Mouse (Mus musculus) olfactory bulb, adult 2 months (tissue): Measurements from ENCODE around the gene AC161166.1. TPM values are rescaled to one million over a fixed set of nuclear protein-coding genes. Genes with fewer than 3 reads are reported as not detected.

ENCODE experiments used
- H3K27ac ChIP-seq: fragments of 200-500 bp; 2 replicates; pipeline ENCODE4 v1.5.1; 2012; ENCODE audit warnings: low read depth, low read length; ENCODE audit not compliant: insufficient read depth
- H3K4me1 ChIP-seq: fragments of 200-500 bp; 2 replicates; pipeline ENCODE4 v1.6.1; 2012; ENCODE audit warnings: low read length; ENCODE audit not compliant: control insufficient read depth, insufficient read depth
- H3K4me3 ChIP-seq: fragments of 200-500 bp; 2 replicates; pipeline ENCODE4 v1.5.1; 2012; ENCODE audit warnings: mild to moderate bottlenecking, low read depth, low read length, moderate library complexity; ENCODE audit not compliant: insufficient read depth
- CTCF ChIP-seq: fragments of 200-500 bp; IDR thresholded peaks from 2 replicates; pipeline ENCODE4 v1.5.1; 2012; ENCODE audit warnings: low read depth, mild to moderate bottlenecking, low read length, moderate library complexity; ENCODE audit not compliant: insufficient read depth
- POLR2A ChIP-seq: fragments of 200-500 bp; IDR thresholded peaks from 2 replicates; pipeline ENCODE4 v1.6.1; 2012; ENCODE audit warnings: mild to moderate bottlenecking, low read depth, low read length, moderate library complexity; ENCODE audit not compliant: insufficient read depth
- WGBS: fragments of 180-500 bp; shearing (Covaris S2); methylation state at CpG from one replicate; pipeline ENCODE4 v1.1.7; 2018; 5-methylcytosine and 5-hydroxymethylcytosine counted together
- polyA plus RNA-seq: library from polyadenylated mRNA; stranded (reverse); fragments of >200 nt; gene quantifications from 2 replicates; pipeline ENCODE4 v1.2.4, GENCODE M21; 2012; ENCODE audit warnings: low replicate concordance; ENCODE audit not compliant: missing spikeins, insufficient read depth, insufficient read length

Gene AC161166.1
- polyA plus RNA-seq, 1 experiment = not detected

- Histone ChIP-seq H3K4me1 (peaks cover 8% of the 10 kb centered on the region; the same call in 1 of the 2 replicates), H3K4me3 (no peak overlapping the region), H3K27ac (no peak overlapping the region)
- 89% methylated on average over 4 of the region's 4 CpGs for WGBS
- TF ChIP-seq POLR2A (no peak), CTCF (no peak)
Observed at GRCm38 (mm10) chr7:24539686-24540085, 27.4 kb upstream of the AC161166.1 start.

GRCm38 (mm10) chr7:24538701-24539100 is 26.4 kb upstream of the AC161166.1 start:
- peaks cover 13% of the 10 kb centered on the region for H3K4me1 ChIP-seq
- H3K4me3 ChIP-seq = no peak overlapping the region
- WGBS = 75% methylated on average over 5 of the region's 5 CpGs
- H3K27ac ChIP-seq = no peak overlapping the region
- no peak for TF ChIP-seq CTCF
- no peak for TF ChIP-seq POLR2A

- H3K27ac ChIP-seq = no peak overlapping the region
- 23% methylated on average over 5 of the region's 5 CpGs for WGBS
Observed at GRCm38 (mm10) chr7:24538154-24538553, 25.9 kb upstream of the AC161166.1 start.

GRCm38 (mm10) chr7:24537591-24537990 is 25.3 kb upstream of the AC161166.1 start:
- Histone ChIP-seq H3K27ac (no peak overlapping the region), H3K4me1 (peaks cover 22% of the 10 kb centered on the region), H3K4me3 (no peak overlapping the region)
- WGBS = 53% methylated on average over 5 of the region's 5 CpGs
- TF ChIP-seq POLR2A = no peak
- TF ChIP-seq CTCF = no peak

More at GRCm38 (mm10) chr7:24538154-24538553, 25.9 kb upstream of the AC161166.1 start:
- TF ChIP-seq CTCF (no peak), POLR2A (no peak)
- Histone ChIP-seq H3K4me3 (no peak overlapping the region), H3K4me1 (peaks cover 19% of the 10 kb centered on the region)

GRCm38 (mm10) chr7:24537081-24537480 is 24.8 kb upstream of the AC161166.1 start:
- H3K4me3 ChIP-seq = no peak overlapping the region
- TF ChIP-seq POLR2A (no peak), CTCF (no peak)
- no peak overlapping the region for H3K27ac ChIP-seq
- 75% methylated on average over 4 of the region's 4 CpGs for WGBS
- H3K4me1 ChIP-seq = peaks cover 25% of the 10 kb centered on the region

- Histone ChIP-seq H3K4me3 (no peak overlapping the region), H3K4me1 (peaks cover 33% of the 10 kb centered on the region), H3K27ac (no peak overlapping the region)
- TF ChIP-seq POLR2A = no peak
- TF ChIP-seq CTCF = no peak
- 45% methylated on average over 19 of the region's 19 CpGs for WGBS
Observed at GRCm38 (mm10) chr7:24534301-24534700, 22.0 kb upstream of the AC161166.1 start.

GRCm38 (mm10) chr7:24533806-24534205 is 21.6 kb upstream of the AC161166.1 start:
- peaks cover 33% of the 10 kb centered on the region for H3K4me1 ChIP-seq
- H3K4me3 ChIP-seq = no peak overlapping the region
- 52% methylated on average over 42 of the region's 42 CpGs for WGBS
- H3K27ac ChIP-seq = no peak overlapping the region
- TF ChIP-seq CTCF (no peak), POLR2A (no peak)

GRCm38 (mm10) chr7:24533031-24533571 is 20.8 kb upstream of the AC161166.1 start:
- H3K27ac ChIP-seq = no peak overlapping the region
- no peak overlapping the region for H3K4me3 ChIP-seq
- H3K4me1 ChIP-seq = peaks cover 29% of the 10 kb centered on the region
- no peak for TF ChIP-seq POLR2A
- no peak for TF ChIP-seq CTCF
- WGBS = 81% methylated on average over 28 of the region's 28 CpGs

- TF ChIP-seq CTCF (peak; percentile 56; the same call in 1 of the 2 replicates), POLR2A (no peak)
- peak overlapping the region; percentile 63 for H3K27ac ChIP-seq
- peaks cover 32% of the 10 kb centered on the region for H3K4me1 ChIP-seq
- WGBS = under 1% methylated on average over 43 of the region's 43 CpGs
- peak overlapping the region; percentile 75 for H3K4me3 ChIP-seq
Observed at GRCm38 (mm10) chr7:24531211-24531971, 19.1 kb upstream of the AC161166.1 start.
